Mouse (Mus musculus): Measurements from ENCODE around the gene Dgkz. TPM values are rescaled to one million over a fixed set of nuclear protein-coding genes. Genes with fewer than 3 reads are reported as not detected.
A peak's percentile ranks its signal among the peaks of the same experiment; 100 is the strongest.

The Dgkz gene
- polyA plus RNA-seq, 1 experiment from 2014 or later: 21.2 TPM

DNA sequence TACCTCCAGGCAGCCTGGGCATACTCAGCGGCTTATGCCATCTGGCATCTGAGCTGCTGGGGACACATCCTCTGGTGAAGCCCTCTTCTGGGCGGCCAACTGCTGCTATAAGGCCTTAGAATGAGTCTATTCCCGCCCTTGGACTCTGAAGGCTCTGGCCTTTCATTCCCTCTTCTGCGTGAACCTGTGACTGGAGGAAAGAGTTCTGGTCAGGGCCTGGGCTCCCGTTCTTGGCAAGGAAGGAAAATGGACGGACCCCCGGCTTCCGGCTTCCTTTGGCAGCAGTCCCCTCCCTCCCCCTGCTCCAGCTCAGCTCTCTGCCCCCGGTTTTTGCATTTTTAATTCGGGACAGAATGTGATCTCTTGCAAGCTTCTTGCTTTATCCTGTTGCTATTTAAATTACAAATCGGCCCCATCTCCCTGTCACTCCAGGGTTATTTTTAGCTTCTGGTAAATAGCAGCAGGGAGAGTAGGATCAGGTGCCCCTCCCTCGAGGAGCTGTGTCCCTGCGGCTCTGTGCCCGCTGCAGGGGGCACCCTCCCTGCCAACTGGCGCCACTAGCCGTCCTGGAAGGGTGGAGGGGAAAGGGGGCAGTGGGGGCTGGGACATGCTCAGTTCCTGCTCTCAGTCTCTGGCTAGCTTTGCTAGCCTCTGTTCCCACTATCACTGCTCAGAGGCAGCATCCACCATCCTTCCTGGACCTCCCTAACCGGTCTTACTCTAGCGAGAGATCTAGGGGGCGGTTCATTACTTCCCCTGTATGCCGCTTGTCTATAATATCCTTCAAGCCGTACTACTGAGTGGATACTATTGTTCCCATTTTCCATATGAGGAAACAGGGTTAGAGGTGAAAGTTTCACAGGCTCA is 4.2 kb downstream of the Dgkz start:
- Histone ChIP-seq H3K27me3 (peaks cover 96% of the 10 kb centered on the region), H3K4me3 (replicated peaks) (no peak overlapping the region), H3K9ac (no peak overlapping the region), H3K36me3 (replicated peaks) (no peaks in the 10 kb centered on the region), H3K9me3 (replicated peaks) (no peaks in the 10 kb centered on the region), H3K4me2 (peak overlapping the region; percentile 44), H3K4me1 (replicated peaks) (peaks cover 37% of the 10 kb centered on the region), H3K27ac (replicated peaks) (peak overlapping the region; percentile 68)
- ATAC-seq (ENCODE audit: insufficient read depth): peak; percentile 60
- 15% methylated on average over 21 of the region's 21 CpGs for WGBS (ENCODE audit: insufficient replicate concordance)

DNA sequence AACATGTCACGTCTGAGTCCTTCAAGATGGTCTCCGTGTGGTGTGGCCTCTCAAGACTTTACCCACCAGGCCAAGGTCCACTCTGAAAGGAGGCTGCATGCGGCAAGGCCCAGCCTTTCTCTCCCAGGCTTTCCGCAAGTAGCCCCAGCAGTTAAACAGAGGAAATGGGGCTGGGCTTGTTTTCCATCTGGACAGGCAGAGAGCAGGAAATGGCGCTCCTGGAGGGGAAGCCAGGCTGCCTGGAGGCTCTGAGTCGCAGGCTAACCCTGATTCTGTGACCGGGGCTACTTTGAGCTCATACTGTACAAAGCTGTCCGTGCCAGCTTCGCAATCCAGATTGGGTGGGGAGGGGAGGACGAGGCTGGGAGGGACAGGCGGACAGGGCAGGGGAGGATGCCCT is 7.7 kb downstream of the Dgkz start:
- Histone ChIP-seq H3K27me3 (peaks cover 89% of the 10 kb centered on the region), H3K27ac (replicated peaks) (no peak overlapping the region)

DNA sequence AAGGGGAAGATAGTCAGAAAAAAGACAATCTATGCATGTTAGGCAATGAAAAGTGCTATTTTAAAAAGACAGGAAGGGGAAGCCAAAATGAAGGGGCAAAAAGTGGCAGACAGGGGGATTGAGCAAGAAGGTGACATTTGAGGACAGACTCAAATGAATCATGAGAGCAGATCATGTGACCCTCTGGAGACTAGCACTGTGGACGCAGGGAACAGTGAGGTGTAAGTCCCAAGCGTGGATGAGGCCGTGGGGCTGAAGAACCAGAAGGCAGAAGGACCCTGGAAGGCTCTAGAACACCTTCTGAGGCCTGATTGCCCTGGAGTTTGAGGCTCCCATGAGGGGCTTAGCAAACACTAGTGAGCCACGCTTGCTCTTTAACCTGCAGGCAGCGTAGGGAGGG is 9.3 kb downstream of the Dgkz start:
- no peak overlapping the region for H3K4me3 ChIP-seq (replicated peaks)
- peaks cover 54% of the 10 kb centered on the region for H3K4me1 ChIP-seq (replicated peaks)
- H3K27ac ChIP-seq (replicated peaks): 0 out of 2 replicates have a peak overlapping the region, but pooled peaks have one; percentile 29
- no peaks in the 10 kb centered on the region for H3K36me3 ChIP-seq (replicated peaks)
- 50% methylated on average over 5 of the region's 5 CpGs for WGBS (ENCODE audit: insufficient replicate concordance)
- no peak overlapping the region for H3K9ac ChIP-seq
- no peak overlapping the region for H3K4me2 ChIP-seq
- no peaks in the 10 kb centered on the region for H3K9me3 ChIP-seq (replicated peaks)
- ATAC-seq (ENCODE audit: insufficient read depth): no peak
- peaks cover 73% of the 10 kb centered on the region for H3K27me3 ChIP-seq

More for the DNA sequence above, 7.7 kb downstream of the Dgkz start:
- no peaks in the 10 kb centered on the region for H3K9me3 ChIP-seq (replicated peaks)
- H3K4me2 ChIP-seq: no peak overlapping the region
- H3K36me3 ChIP-seq (replicated peaks): no peaks in the 10 kb centered on the region
- H3K9ac ChIP-seq: no peak overlapping the region
- ATAC-seq (ENCODE audit: insufficient read depth): no peak
- peaks cover 48% of the 10 kb centered on the region for H3K4me1 ChIP-seq (replicated peaks)
- WGBS (ENCODE audit: insufficient replicate concordance): 38% methylated on average over 11 of the region's 11 CpGs
- no peak overlapping the region for H3K4me3 ChIP-seq (replicated peaks)

DNA sequence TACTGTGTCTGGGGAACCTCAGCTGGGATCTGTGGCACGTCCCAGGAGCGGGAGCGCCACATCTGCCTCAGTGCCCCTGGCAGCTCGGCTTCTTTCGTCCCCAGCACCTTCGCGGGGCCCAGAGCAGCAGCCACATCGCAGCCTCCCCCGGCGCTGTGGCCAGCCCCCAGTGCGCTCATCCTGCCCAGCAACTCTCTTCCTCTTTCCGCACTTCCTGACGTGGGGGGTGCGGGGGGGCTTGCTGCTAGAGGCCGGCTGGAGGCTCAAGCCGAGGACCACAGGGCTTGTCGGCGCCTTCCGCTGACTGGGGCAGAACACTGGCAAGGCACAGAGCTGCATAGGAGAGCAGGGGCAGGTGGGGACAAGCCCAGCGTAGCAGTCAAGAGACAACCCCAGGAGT is 10.2 kb downstream of the Dgkz start:
- peak overlapping the region; percentile 75 for H3K27ac ChIP-seq (replicated peaks)
- H3K27me3 ChIP-seq: peaks cover 64% of the 10 kb centered on the region
- ATAC-seq (ENCODE audit: insufficient read depth): no peak
- H3K9me3 ChIP-seq (replicated peaks): no peaks in the 10 kb centered on the region
- 8% methylated on average over 20 of the region's 20 CpGs for WGBS (ENCODE audit: insufficient replicate concordance)
- 0 out of 2 replicates have a peak, but pooled peaks cover 4% of the 10 kb centered on the region for H3K36me3 ChIP-seq (replicated peaks)
- H3K4me3 ChIP-seq (replicated peaks): peak overlapping the region; percentile 85
- peaks cover 54% of the 10 kb centered on the region for H3K4me1 ChIP-seq (replicated peaks)
- H3K9ac ChIP-seq: 0 out of 2 replicates have a peak overlapping the region, but pooled peaks have one; percentile 11
- peak overlapping the region; percentile 99 for H3K4me2 ChIP-seq

DNA sequence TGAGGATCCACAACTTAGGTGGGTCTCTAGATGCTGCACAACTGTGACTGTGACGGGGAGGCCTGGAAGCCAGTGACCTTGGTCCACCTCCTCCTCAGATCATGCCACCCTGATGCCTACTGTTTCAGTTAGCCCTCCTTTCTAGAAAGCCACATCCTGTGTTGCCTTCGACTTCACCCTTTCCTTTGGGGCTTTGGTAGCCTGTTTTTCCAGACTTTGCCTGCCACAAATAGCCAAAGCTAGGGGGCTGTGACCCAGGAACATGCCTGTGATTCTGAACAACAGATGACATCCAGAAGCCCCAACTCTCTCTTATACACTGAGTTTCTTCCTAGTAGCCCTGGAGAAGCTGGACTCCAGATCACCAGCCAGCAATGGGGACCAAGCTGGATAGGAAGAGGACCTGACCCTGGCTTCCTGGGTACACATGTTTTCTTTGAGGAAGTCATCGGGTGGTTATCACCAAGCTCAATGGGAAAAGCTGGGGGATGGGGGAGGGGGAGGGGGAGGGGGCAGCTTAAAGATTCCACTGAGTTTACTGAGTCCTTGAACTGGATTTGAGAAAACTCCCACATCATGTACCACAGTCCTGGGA is 11.0 kb downstream of the Dgkz start:
- Histone ChIP-seq H3K9ac (no peak overlapping the region), H3K4me3 (replicated peaks) (peak overlapping the region; percentile 85), H3K9me3 (replicated peaks) (no peaks in the 10 kb centered on the region), H3K36me3 (replicated peaks) (0 out of 2 replicates have a peak, but pooled peaks cover 8% of the 10 kb centered on the region), H3K27me3 (peaks cover 57% of the 10 kb centered on the region), H3K4me2 (peak overlapping the region; percentile 99), H3K4me1 (replicated peaks) (peaks cover 61% of the 10 kb centered on the region), H3K27ac (replicated peaks) (peak overlapping the region; percentile 75)
- ATAC-seq (ENCODE audit: insufficient read depth): no peak
- WGBS (ENCODE audit: insufficient replicate concordance): 31% methylated on average over 3 of the region's 3 CpGs

DNA sequence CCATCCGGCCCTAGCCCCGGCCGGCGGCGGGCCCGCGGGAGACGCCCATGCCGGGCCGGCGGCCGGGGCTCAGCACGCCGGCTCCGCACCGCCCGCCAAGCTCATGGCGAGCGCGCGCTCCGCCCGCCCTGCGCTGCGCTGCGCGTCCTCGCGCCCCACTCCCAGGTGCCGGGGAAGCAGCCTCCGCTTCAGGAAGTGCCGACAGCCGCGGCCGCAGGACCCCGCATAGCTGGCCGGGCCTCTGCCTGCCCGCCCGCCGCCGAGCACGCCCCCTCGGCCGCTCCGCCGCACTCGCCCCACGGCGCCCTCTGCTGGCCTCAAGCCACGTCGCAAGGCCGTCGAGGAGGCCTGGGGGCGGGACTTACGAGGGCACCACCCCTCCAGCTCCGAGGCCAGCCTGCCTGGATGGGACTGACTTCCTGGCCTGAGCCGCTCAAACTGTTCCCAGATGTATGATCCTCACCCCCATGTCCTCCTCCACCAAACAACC is 12.2 kb downstream of the Dgkz start:
- H3K4me2 ChIP-seq: peak overlapping the region; percentile 99
- peaks cover 45% of the 10 kb centered on the region for H3K27me3 ChIP-seq
- H3K36me3 ChIP-seq (replicated peaks): 0 out of 2 replicates have a peak, but pooled peaks cover 8% of the 10 kb centered on the region
- H3K4me1 ChIP-seq (replicated peaks): peaks cover 73% of the 10 kb centered on the region
- peak overlapping the region; percentile 77 for H3K9ac ChIP-seq
- H3K27ac ChIP-seq (replicated peaks): peak overlapping the region; percentile 73
- under 1% methylated on average over 54 of the region's 57 CpGs for WGBS (ENCODE audit: insufficient replicate concordance)
- peak overlapping the region; percentile 85 for H3K4me3 ChIP-seq (replicated peaks)
- ATAC-seq (ENCODE audit: insufficient read depth): peak; percentile 90
- no peaks in the 10 kb centered on the region for H3K9me3 ChIP-seq (replicated peaks)

DNA sequence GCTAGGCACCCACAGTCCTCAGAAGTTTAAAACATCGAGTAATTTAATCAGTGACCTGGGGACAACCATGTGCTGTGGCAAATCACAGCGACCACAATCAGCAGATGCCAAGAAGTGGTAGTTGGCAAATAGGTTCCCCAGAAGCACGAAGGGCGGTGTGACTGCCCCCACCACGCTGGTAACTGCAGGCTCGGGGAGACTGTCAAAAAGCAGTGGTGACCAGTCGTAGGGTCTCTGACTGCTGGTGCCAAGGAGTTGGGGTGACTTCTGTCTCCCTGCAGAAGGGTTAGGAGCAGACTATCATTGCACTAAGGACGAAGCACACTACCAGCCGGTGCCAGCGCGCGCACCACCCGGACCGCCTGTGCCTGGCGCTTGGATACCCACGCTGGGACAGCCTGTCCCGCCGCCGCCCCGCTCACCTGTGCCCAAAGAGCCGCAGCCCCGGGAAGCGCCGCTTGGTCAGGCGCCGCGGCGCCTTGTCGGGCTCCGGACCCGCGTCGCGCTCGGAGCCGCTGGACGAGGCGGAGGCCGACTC is 12.7 kb downstream of the Dgkz start:
- Histone ChIP-seq H3K36me3 (replicated peaks) (0 out of 2 replicates have a peak, but pooled peaks cover 8% of the 10 kb centered on the region), H3K9me3 (replicated peaks) (no peaks in the 10 kb centered on the region), H3K27me3 (peaks cover 40% of the 10 kb centered on the region), H3K4me1 (replicated peaks) (peaks cover 76% of the 10 kb centered on the region), H3K9ac (peak overlapping the region; percentile 77), H3K4me3 (replicated peaks) (peak overlapping the region; percentile 85), H3K27ac (replicated peaks) (peak overlapping the region; percentile 73), H3K4me2 (peak overlapping the region; percentile 99)
- WGBS (ENCODE audit: insufficient replicate concordance): under 1% methylated on average over 39 of the region's 39 CpGs
- ATAC-seq (ENCODE audit: insufficient read depth): peak; percentile 31

DNA sequence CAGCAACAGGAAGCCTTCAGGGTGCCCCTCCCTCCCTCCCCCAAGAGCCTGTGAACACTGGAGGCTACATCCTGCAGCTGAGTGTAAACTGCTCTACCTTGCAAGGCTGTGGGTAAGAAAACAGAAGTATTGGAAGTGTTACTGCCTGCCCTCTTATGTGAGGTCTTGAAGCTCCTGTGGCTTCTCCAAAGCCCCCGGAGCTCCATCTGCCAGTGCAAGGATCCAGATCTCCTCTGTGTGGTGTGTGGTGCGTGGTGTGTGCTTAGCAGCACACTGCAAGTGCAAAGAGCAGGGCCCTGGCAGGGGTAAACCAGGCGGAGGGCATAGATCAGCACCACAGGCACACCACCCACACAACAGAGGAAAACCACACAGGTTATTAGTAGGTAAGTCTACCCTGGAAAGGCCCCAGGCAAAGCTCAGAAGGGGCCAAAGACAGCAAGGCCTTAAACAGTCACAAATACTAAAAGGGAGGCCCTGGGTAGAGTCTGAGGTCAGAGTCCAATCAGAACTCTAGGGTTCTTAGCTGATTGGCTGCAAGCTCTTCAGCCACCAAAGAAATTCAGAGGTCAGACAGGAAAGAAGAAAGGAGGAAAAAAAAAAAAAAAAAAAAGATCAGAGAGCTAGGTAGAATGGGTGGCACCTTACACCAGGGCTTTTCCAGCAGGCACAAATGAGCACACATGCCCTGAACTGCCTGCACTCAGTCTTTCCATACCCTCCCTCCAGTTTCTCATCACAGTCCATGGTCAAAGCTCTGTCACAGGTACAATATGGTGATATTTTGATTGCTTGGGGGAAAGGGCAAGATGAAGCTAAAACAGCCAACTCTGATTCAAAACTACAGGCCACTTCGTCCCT is 13.5 kb downstream of the Dgkz start:
- 0 out of 2 replicates have a peak, but pooled peaks cover 8% of the 10 kb centered on the region for H3K36me3 ChIP-seq (replicated peaks)
- peaks cover 83% of the 10 kb centered on the region for H3K4me1 ChIP-seq (replicated peaks)
- H3K4me2 ChIP-seq: peak overlapping the region; percentile 99
- peaks cover 34% of the 10 kb centered on the region for H3K27me3 ChIP-seq
- H3K9ac ChIP-seq: peak overlapping the region; percentile 77
- H3K9me3 ChIP-seq (replicated peaks): no peaks in the 10 kb centered on the region
- H3K4me3 ChIP-seq (replicated peaks): peak overlapping the region; percentile 85
- peak overlapping the region; percentile 73 for H3K27ac ChIP-seq (replicated peaks)
- no peak for ATAC-seq (ENCODE audit: insufficient read depth)
- 19% methylated on average over 4 of the region's 4 CpGs for WGBS (ENCODE audit: insufficient replicate concordance)

DNA sequence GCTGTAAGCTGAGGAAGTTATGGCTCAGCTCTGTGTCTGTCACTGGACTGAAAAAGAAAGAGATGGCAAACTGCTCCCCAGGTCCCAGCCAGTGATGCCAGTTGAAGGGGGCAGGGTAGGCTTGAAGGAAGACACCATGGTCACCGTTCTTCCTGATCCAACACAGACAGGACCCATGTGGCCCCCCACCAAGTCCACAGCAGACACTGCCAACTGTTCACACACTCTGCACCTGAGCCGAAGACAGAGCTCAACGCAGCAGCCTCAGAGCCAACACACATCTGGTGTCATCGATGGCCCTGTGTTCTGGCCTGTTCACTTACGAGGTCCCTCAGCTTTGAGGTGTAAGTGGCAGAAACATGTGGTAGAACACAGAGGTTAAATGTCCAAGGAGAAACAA is 15.2 kb downstream of the Dgkz start:
- H3K9me3 ChIP-seq (replicated peaks): no peaks in the 10 kb centered on the region
- ATAC-seq (ENCODE audit: insufficient read depth): no peak
- no peak overlapping the region for H3K27ac ChIP-seq (replicated peaks)
- H3K27me3 ChIP-seq: peaks cover 18% of the 10 kb centered on the region
- H3K4me1 ChIP-seq (replicated peaks): peaks cover 89% of the 10 kb centered on the region
- no peak overlapping the region for H3K9ac ChIP-seq
- H3K4me3 ChIP-seq (replicated peaks): no peak overlapping the region
- H3K4me2 ChIP-seq: no peak overlapping the region
- H3K36me3 ChIP-seq (replicated peaks): 0 out of 2 replicates have a peak, but pooled peaks cover 8% of the 10 kb centered on the region
- WGBS (ENCODE audit: insufficient replicate concordance): 82% methylated on average over 5 of the region's 5 CpGs
